Mouse (Mus musculus) kidney, postnatal 25 days (tissue): ENCODE data around the gene Mrgprx1.

ENCODE experiments used
- DNase-seq, 2 experiments: peaks; one replicate each; pipeline ENCODE4 v3.0.0; 2021; ENCODE audit warnings: mixed read lengths in 2 of 2

The Mrgprx1 gene

DNA sequence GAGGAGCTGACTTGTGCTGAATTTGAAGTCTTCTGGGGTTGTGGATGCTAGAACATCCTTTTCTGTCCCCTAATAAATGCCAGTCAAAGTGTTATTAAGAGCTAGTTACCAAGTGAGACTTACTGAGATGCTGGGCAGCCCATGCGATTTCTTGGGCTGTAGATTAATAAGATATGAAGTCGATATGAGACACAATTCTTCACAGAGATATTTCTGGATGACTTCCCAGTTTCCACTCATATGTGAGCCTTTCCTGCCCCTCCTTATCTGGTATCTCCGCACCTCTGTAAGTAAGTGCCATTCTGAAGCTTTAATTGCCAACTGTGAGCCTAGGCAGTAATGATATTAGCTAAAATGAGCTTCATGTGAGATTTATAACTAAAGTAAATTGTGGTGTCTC is at the start of gene Mrgprx1:
Mrgprx1 (minus strand) TSS at position 101 of the 400 bp plus-strand sequence.
- DNase-seq, result no peak

GRCm38 (mm10) chr7:48075521-48075920 is 48.1 kb upstream of the Mrgprx1 start:
- no peak for DNase-seq

GRCm38 (mm10) chr7:48046475-48047185 is 19.2 kb upstream of the Mrgprx1 start:
- no peak for DNase-seq

DNA sequence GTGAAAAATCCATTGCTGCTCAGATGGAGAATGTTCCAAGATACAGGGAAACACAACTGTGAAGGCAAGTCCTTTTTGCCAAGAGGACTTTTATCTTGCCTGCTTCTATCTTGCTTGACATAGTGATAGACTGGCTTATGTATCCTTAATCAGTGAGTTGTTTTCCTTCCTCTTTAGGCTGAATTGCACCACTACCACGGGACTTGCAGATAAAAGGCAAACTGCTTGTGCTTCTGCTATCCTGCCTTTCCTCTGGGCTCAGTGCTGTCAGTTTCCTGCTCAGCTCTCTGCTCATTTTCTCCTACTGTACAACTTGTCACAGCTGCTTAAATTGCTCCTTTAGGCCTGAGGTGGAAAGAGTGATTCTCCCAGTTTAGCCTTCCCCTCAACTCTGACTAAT is 16.6 kb upstream of the Mrgprx1 start:
- DNase-seq, result no peak

DNA sequence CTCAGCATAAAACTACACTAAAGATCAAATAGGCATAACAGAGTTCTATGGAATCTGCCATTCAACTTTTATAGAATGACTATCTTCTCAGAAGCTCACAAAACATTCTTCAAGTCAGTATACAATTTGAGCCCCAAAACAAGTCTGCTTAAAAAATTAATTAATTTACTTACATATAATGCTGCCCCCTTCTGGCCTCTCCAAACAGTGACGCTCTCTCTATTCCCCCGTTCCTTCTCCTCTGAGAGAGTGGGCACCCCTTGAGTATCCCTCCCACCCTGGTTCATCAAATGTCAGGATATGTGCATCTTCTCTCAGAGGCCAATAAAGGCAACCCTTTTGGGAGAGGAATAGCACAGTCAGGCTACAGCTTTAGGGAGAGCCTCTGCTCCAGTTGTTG is 9.5 kb downstream of the Mrgprx1 start:
- no peak for DNase-seq

GRCm38 (mm10) chr7:47995689-47996088 is 31.7 kb downstream of the Mrgprx1 start:
- DNase-seq, result no peak

- DNase-seq, result no peak
Observed at GRCm38 (mm10) chr7:47986752-47987151, 40.6 kb downstream of the Mrgprx1 start.

- DNase-seq, result no peak
Observed at GRCm38 (mm10) chr7:47981995-47982394, 45.4 kb downstream of the Mrgprx1 start, which contains the start of gene Mrgpra4. Gene Mrgpra4 (minus strand): TSS chr7:47982095.
